Mouse (Mus musculus): ENCODE results near the gene Chrdl1. TPM values are rescaled to one million over a fixed set of nuclear protein-coding genes. Genes with fewer than 3 reads are reported as not detected.

The Chrdl1 gene
- total RNA-seq (2015), result 0.02 TPM in 1 of 2 replicates, not detected in the other
- total RNA-seq (2017), result not detected in 2 replicates

DNA sequence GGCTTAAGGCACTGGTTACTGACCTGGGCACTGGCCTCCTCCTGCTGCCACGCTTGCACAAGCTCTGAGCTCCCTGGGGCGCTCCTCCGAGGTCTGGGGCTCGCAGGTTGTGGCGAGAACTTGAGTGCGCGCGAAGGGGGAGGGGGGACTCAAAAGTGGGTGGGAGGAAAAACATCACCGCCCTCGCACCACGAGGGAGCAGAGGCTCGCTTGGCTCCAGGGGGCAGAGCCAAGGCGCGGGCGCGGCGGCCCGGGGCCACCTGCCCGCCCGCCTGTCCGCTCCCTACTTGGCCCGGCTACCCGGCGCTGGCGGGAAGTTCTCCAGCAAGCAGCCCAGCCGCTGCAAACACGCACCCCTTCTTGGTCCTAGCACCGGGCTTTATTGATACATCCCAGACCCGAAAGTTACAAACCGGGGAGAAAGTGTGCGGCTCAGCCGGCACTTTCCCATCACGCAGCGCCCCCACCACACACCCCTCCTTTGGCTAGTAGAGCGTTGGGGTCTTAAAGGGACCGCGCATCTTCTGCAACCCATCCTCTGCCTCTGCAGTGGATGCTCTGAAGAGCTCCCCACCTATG is at the start of gene Chrdl1:
Chrdl1 (minus strand) TSS at position 472 of the 579 bp plus-strand sequence.
- ATAC-seq (replicated peaks; ENCODE audit: poor library complexity), result 0 out of 2 replicates have a peak, but pooled peaks have one; percentile 23

DNA sequence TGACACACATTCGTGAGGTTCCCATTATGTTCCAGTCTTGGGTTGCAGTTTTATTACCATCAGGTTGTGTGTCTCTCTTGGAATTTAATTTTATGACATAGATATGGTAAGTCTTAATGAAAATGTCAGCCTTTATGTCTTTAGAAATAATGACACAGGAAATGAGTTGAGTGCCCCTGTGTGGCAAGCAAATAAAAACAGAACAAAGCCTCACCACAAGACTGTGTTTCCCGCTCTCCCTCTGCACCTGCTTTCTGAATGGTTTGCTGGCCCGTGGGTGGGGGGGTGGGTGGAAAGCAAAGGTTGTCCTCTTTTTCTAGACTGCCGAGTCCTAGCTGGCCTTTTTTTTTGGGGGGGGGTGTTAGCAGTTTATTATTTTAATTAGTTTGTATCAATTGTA is 48.6 kb upstream of the Chrdl1 start:
- no peak for ATAC-seq (replicated peaks; ENCODE audit: poor library complexity)

DNA sequence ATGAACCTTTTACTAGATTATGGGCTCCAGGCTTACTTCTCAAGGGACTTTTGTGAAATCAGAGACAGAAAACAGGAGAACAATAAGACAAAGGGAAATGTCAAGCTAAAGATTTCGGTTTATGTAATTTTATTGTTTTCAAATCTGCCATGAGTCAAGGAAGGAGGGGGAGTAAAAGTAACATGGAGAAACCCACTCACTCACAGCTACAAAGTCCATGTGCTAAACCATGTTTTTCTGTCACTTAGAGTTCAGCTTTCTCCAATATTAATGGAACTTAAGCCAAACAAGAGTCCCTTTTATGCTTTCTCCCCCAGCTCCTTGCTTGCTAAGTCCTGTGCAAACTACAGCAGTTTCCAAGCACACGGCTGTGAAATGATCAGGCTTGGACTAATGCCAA is 10.5 kb upstream of the Chrdl1 start:
- no peak for ATAC-seq (replicated peaks; ENCODE audit: poor library complexity)

DNA sequence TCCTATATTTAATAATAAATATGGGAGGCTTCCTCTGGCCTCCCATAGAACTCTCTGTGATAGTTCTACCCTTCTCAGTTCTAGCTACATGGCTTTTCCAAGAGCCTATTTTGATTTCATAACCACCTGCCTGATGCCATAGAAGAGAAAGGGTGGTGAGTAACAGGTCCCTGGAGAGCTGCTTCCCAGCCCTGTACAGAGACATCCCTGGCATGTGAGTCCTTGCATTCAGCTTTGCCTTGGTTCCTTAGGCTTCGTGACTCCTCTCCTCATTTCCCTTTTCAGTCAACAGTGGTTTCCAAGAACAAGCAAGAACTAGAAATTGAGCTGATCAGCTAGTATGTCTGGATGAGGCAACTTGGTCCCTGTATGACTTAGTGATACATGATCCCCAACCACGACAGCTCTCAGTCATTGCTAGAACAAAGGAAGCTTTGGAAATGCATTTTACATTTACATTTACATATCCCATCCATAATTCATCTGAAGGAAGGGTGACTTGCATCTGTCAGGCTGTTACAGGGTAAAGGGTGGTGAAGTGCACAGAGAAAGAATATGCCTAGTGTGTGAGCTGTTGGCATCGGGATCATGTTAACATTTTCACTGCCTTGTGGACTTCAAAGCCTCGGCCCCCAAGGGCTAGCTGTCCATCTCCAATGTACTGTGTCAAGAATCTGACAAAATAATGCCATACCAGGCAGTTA is 27.7 kb downstream of the Chrdl1 start:
- ATAC-seq (replicated peaks; ENCODE audit: poor library complexity), result no peak

DNA sequence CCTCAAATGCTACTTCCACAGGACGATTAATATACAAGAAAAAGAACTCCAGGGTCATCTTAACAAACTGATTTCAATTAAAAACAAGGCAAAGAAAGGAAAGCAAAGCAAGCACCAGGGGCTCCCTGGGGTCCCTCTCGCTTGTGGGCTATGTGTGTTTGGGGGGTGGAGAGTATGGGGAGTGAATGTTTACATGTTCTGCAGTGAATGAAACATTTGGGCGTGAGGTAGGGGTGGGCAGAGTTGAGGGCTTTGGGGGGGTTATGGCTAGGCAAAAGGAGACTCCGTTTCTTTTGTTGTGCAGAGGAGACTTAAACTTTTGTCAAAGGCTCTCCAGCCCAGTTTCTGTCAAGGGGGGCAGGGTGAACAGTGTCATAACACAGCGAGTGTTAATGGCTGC is 46.8 kb downstream of the Chrdl1 start:
- ATAC-seq (replicated peaks; ENCODE audit: poor library complexity), result no peak

DNA sequence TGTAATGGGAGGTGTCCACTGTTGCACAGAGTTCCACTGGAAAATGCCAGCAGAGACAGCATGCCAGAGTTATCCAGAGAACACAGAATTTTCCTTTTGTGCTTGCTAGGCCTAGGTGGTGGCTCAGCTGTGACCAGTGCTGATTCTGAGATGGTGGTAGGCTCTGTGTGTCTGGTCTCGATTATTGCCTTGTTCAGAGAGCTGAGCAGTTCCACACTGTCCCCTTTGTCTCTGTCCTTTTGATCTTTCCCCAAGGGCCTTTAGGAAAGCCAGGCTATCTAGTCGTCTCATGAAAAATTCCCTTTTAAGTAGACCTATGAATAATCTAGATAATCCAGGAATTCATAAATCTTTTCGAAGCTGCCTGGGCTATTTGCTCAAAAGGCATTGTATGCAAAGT is 47.3 kb downstream of the Chrdl1 start:
- no peak for ATAC-seq (replicated peaks; ENCODE audit: poor library complexity)

DNA sequence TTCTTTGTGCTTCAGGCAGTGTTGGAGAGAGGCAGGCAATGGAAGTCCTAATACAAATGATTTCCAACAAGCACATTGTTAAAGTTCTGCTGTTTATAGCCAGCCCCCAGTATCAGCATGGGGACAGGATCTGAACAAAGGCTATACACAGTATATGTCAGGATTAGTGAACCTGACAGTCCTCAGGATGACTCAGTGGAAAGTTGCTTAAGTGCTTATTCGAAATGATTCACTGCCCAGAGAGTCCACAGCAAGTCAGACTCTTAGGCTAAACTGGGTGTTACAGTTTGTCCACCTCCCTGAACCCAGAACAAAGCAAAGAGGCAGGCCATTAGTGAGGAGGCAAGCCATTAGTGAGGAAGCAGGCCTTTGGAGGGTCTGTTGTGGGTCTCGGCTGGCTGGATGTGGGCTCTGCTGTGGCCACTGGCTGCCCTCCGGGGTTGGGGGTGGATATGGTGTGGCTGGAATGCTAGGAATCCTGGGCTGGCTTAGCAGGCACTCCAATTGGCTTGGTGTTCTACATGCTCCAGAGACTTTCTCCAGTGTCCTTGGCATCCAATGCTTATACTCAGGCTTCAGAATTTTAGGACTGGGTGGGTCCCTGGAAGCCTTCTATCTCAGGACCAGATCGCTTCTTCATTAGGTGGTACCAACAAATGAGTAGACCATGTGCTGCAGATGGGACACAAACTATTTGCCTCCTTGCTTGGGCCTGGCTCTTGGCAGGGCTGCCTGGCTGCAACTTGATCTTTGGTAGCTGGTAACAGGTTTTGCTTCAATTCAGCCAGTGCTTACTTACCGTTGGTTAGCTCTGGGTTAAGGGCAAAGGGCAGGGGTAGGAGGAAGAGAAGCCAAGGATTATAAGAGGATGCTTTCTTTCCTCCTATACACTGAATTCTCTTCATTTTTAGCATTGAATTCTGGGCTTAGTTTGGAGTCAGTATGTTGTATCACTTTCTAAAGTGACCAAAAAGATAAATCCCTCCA is 49.3 kb downstream of the Chrdl1 start:
- ATAC-seq (replicated peaks; ENCODE audit: poor library complexity), result no peak

DNA sequence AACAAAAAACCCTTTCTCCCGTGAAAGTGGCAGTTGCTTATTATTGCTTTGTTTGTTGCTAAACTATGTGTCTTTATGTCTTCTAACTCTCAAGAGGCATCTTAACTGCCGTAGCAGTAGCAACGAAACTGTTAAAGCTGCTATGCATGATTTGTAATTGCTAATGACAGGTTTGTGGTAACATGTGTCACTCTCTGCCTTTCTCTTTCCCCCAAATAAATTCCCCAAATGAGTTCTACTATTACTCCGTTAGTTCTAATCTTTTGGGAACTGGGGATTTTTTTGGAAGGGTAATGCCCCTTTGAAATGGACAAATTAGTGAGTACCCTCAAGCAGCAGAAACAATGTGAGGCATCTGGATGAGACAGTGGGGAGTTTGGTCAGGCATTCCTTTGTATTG is 55.9 kb downstream of the Chrdl1 start:
- no peak for ATAC-seq (replicated peaks; ENCODE audit: poor library complexity)

DNA sequence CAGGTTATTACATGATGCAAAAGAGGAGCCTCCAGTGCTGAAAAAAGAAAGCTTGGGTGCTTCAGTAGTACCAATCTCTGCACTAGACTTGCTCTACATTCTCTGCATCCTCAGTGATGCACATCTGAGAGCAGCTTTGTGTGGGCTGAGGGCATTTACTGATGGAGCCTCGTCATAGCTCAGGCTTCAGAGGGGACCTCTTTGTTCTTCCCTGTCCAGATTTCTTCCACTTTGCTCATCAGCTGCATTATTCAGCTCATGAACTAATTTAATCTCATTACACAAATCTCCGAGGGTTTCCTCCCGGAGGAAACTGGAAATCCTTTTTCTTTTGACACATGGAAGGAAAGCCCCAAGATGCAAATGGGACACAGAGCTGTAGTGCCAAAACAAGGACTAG is 56.5 kb downstream of the Chrdl1 start:
- no peak for ATAC-seq (replicated peaks; ENCODE audit: poor library complexity)

DNA sequence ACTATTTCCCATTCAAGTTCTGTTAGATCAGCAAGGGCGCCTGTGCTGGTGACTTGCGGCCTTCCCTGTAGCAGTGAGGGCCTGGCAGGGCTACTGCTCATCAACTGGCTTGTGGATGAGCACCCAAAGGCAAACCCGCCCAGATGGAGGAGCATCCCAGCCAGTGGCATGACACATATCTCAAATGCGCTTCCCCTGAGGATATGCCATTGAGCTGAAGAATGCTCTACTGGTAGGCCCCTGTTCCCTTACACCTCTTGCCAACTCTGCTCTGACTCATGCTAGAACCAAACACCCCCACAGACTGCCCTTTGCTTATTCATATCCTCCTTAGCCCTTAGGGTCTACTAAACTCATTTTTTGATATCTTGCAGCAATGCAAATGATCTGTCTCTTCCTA is 57.4 kb downstream of the Chrdl1 start:
- ATAC-seq (replicated peaks; ENCODE audit: poor library complexity), result no peak

DNA sequence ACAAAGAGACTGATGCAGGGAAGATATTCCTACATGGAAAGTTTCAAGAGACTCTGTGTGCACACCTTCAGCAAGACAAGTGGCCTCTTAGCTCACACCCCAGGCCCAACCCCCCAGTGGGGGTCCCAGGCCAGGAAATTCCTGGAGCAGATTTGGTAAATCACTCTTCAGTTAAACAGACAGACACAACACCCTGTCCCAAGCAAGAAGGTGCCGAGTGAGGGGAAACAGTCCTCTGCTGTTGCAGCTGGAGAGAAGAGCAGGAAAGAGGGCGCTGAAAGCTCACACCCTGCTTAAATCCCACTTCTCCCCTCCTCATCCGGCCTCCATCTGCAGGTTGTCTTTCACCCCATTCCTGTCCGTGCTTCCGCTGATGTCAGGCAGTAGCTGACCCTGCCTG is 58.2 kb downstream of the Chrdl1 start:
- no peak for ATAC-seq (replicated peaks; ENCODE audit: poor library complexity)

DNA sequence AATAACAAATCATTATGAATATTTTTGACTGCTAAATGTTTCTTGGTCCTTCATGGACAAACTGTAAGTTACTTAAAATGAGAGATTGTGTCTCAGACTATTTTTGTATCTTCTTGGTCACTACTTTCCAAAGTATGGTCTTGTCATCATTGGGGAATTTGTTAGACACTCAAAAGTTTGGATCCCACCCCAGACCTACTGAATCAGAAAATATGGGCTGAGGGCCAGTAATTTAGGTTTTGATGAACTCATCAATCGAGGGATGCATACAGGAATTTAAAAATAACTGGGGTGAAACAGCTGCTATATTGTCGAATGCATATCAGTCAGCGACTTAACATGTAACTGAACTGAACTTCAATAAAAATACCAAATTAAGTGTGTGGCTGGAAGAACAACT is 80.9 kb downstream of the Chrdl1 start:
- ATAC-seq (replicated peaks; ENCODE audit: poor library complexity), result no peak

DNA sequence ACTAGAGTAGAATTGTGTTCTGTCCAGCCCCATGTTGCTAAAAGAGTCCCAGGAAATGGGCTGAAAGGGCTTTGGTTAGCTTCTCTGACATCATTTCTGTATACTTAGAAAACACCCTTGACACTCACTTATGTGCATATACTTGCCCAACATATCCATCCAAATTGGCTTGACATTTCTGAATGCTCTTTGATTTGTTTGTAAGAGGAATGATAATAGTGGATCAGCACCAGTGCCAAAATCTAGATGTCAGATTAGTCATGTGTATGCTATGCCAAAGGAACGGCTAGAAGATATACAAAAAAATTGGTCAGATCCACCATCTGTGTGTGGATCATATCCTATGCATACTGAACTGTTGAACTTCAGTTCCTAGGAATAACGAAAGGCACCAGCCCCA is 99.3 kb downstream of the Chrdl1 start:
- no peak for ATAC-seq (replicated peaks; ENCODE audit: poor library complexity)

DNA sequence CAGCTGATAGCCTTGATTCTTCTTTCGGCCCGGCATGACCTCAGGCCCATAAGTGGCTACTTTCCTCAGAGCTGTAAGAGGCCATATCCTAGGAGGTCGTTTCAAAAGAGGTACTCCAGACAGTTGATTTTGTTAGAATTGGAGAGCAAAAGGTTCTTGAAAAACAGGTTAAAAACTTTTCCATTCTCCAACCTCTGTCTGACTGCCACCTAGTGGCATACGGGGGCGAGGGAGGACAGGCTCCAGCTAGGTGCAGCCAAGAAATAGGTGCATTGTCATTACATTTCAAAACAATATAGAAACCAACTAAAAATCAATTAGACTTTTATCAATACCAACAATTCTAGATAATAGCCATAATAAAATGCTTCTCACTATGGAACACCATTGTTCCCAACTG is 118.9 kb downstream of the Chrdl1 start:
- no peak for ATAC-seq (replicated peaks; ENCODE audit: poor library complexity)

DNA sequence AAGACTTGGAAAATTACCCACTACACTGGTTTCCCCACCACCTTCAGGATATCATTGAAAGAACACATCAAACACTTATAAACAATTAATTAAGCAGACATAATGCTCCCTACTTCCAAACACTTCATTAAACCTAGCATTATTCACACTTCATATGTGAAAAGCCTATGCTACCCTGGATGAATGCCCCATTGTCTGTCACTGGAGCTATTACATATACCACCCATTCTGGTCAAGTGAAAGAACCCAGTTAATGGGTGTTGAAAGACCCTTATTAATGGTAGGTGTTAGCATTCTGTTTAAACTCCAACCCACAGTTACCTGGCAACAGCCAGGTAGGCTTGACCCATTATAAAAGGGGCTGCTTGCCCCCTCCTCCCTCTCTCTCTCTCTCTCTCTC is 143.4 kb downstream of the Chrdl1 start:
- no peak for ATAC-seq (replicated peaks; ENCODE audit: poor library complexity)

Other genes starting within 250 kb of the Chrdl1 start
- not detected in 2 replicates for gene Pak3, start 124.3 kb upstream of the Chrdl1 start, total RNA-seq (2015)
- not detected in 2 replicates for gene Pak3, start 124.3 kb upstream of the Chrdl1 start, total RNA-seq (2017)